Mouse (Mus musculus): ENCODE measurements around the gene Cd3d. TPM values are rescaled to one million over a fixed set of nuclear protein-coding genes. Genes with fewer than 3 reads are reported as not detected.

Gene Cd3d
- total RNA-seq, 1 experiment from 2014 or later, result not detected

Other genes starting within 250 kb of the Cd3d start
- 33.7 and 36.9 TPM in 2 replicates for gene Phldb1, start 246.6 kb upstream of the Cd3d start, total RNA-seq (2021)
- 148 and 170 TPM in 2 replicates for gene Arcn1, start 213.9 kb upstream of the Cd3d start, total RNA-seq (2021)
- gene Ift46, start 213.9 kb upstream of the Cd3d start, total RNA-seq (2021), result 71.7 and 97.0 TPM in 2 replicates
- gene Tmem25, start 182.5 kb upstream of the Cd3d start, total RNA-seq (2021), result 6.1 and 8.6 TPM in 2 replicates
- gene Ttc36, start 178.7 kb upstream of the Cd3d start, total RNA-seq (2021), result 3.4 and 10.5 TPM in 2 replicates
- 31.5 and 47.5 TPM in 2 replicates for gene Kmt2a, start 100.5 kb upstream of the Cd3d start, total RNA-seq (2021)
- 383 and 529 TPM in 2 replicates for gene Atp5l, start 61.0 kb upstream of the Cd3d start, total RNA-seq (2021)
- gene Ube4a, start 16.2 kb upstream of the Cd3d start, total RNA-seq (2021), result 71.9 and 105 TPM in 2 replicates
- 0.52 TPM in 1 of 2 replicates, not detected in the other for gene Cd3g, start 1.4 kb upstream of the Cd3d start, total RNA-seq (2021)
- gene Cd3e, start 27.8 kb downstream of the Cd3d start, total RNA-seq (2021), result 0.46 TPM in 1 of 2 replicates, not detected in the other
- 5.7 and 7.4 TPM in 2 replicates for gene Mpzl2, start 58.0 kb downstream of the Cd3d start, total RNA-seq (2021)
- 6.0 and 6.8 TPM in 2 replicates for gene Mpzl3, start 73.4 kb downstream of the Cd3d start, total RNA-seq (2021)
- gene Jaml, start 97.4 kb downstream of the Cd3d start, total RNA-seq (2021), result 1.1 and 2.6 TPM in 2 replicates
- 9.4 and 11.0 TPM in 2 replicates for gene Scn2b, start 136.0 kb downstream of the Cd3d start, total RNA-seq (2021)
- 0.24 and 0.49 TPM in 2 replicates for gene Scn4b, start 156.6 kb downstream of the Cd3d start, total RNA-seq (2021)
- not detected in 2 replicates for gene BC049352, start 200.2 kb downstream of the Cd3d start, total RNA-seq (2021)
- gene Tmprss4, start 222.3 kb downstream of the Cd3d start, total RNA-seq (2021), result not detected in 2 replicates